In genomic region chr1:133045011-133045860, GRCm38 (mm10) we compare ENCODE assay signal across 8 mouse cellular contexts. TPM values are rescaled to one million over a fixed set of nuclear protein-coding genes. Genes with fewer than 3 reads are reported as not detected.
A peak's percentile ranks its signal among the peaks of the same experiment; 100 is the strongest.
DNase-seq lines count a peak whose midpoint lies in the region; TF ChIP-seq lines count a peak whose summit lies in the region.

TSS of gene Pik3c2b (plus strand) at chr1:133045667.

- peak within 1 kb of the TSS; percentile 97 for H3K4me3 ChIP-seq in left cerebral cortex, adult 2 months

- no peak for DNase-seq in left cerebral cortex, adult 2 months (ENCODE audit: extremely low spot score in 1 of 2, low spot score in 2 of 2)
- no peak for DNase-seq in left cerebral cortex, adult 11 months (ENCODE audit: low spot score)
- peak; percentile 39 for DNase-seq in R1 (ENCODE audit: low read depth, low spot score)
- no peak for DNase-seq in gastrocnemius, postnatal 4 days (ENCODE audit: low spot score in 2 of 2)
- DNase-seq in layer of hippocampus, postnatal 14 days (ENCODE audit: low spot score in 2 of 2): no peak
- peak; percentile 32 for DNase-seq in naive thymus-derived CD4-positive, alpha-beta T cell, adult 2 months (ENCODE audit: low read depth)
- no peak for DNase-seq in urinary bladder, postnatal 10 days (ENCODE audit: low spot score)
- DNase-seq in cerebellum, adult 9-11 months: no peak

- peak within 1 kb of the TSS; percentile 94 for H3K27ac ChIP-seq in left cerebral cortex, adult 2 months

- no peak for TF ChIP-seq CTCF in left cerebral cortex, adult 2 months (IDR thresholded peaks at IDR 0.05)

- intact Hi-C loops in left cerebral cortex, adult 2 months (cut with DNase I): loop anchor here (10.0 kb wide), 1 partner anchor 320 kb away; the partner anchor contains the start of gene Etnk2

RNA-seq across cellular contexts. Expression of gene Pik3c2b, which starts in this region (rescaled TPM):
- 10 to 100 TPM; 13.2 to 17.7 TPM for total RNA-seq in left cerebral cortex, adult 2 months (2021)
- total RNA-seq in gastrocnemius, postnatal 4 days (2021): 10 to 100 TPM; 41.7 to 47.7 TPM
- 10 to 100 TPM; 18.0 to 19.1 TPM for total RNA-seq in layer of hippocampus, postnatal 14 days (2021)

Comparison
In these comparisons a context has a peak if more than half of its experiments do, and no peak if none do; other contexts are left out.
1. DNase-seq: peak in R1 (single experiment) and naive thymus-derived CD4-positive, alpha-beta T cell, adult 2 months (single experiment); none in left cerebral cortex, adult 2 months (0 of 2), left cerebral cortex, adult 11 months (single experiment), gastrocnemius, postnatal 4 days (0 of 2), layer of hippocampus, postnatal 14 days (0 of 2), urinary bladder, postnatal 10 days (single experiment) and cerebellum, adult 9-11 months (single experiment).